Mouse (Mus musculus): Measurements from ENCODE around the gene Pate2. TPM values are rescaled to one million over a fixed set of nuclear protein-coding genes. Genes with fewer than 3 reads are reported as not detected.

The Pate2 gene
- polyA plus RNA-seq, 1 experiment from 2014 or later: 1.7 TPM

DNA sequence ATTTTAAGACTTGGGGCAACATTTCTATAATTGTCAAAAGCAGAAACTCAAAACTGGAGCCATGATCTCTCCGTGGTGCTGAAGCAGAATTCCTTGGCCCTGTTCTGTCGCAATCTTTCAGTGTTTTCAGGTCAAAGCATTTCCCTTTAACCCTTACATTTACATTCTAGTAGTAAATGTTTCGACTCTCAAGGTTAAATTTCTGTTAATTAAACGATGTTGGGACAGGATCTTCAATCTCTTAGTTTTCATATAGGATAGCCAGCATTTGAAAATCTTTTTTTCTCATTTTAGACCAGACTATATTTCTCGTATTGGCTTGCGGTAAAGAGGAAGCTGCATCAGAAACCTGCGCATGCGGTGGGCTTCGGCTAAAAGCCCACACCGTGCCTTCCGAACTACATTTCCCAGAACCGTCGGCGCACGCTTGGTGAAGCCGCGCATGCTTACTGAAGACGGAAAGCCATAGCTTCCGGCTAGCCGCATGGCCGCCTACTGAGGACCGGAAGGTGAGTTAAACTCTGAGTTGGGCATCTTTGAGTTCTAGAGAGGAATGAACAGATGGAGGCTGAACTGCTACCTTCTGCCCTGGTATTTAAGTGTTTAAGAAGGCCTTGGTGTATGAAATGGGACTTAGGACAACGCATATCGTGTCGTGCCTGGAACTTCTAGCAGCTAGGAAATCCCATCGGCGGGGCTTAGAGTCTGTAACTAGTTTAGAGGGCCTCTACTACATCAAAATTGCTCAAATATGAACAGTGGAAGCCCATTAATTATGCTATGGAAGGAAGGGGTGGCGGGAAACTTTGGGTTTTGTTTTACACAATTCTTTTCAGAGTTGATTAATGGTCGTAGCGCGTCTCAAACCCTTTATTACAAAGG lies 10.8 kb upstream of the Pate2 start:
- Histone ChIP-seq H3K9me3 (no peaks in the 10 kb centered on the region), H3K4me1 (peaks cover 13% of the 10 kb centered on the region), H3K9ac (peak overlapping the region; percentile 60), H3K27ac (peak overlapping the region; percentile 37; the same call in 1 of the 2 replicates), H3K4me2 (replicated peaks) (peak overlapping the region; percentile 92), H3K36me3 (peaks cover 15% of the 10 kb centered on the region), H3K4me3 (peak overlapping the region; percentile 68), H3K27me3 (replicated peaks) (no peaks in the 10 kb centered on the region)
- peak; percentile 93 for ATAC-seq (ENCODE audit: low FRiP score, low read depth)
- WGBS: 1% methylated on average over 31 of the region's 31 CpGs

GRCm38 (mm10) chr9:35561076-35561475 lies 9.0 kb upstream of the Pate2 start:
- H3K27ac ChIP-seq: no peak overlapping the region
- H3K9ac ChIP-seq: no peak overlapping the region
- peaks cover 13% of the 10 kb centered on the region for H3K4me1 ChIP-seq
- no peaks in the 10 kb centered on the region for H3K9me3 ChIP-seq
- H3K36me3 ChIP-seq: peaks cover 30% of the 10 kb centered on the region
- no peaks in the 10 kb centered on the region for H3K27me3 ChIP-seq (replicated peaks)
- H3K4me2 ChIP-seq (replicated peaks): no peak overlapping the region
- no peak for ATAC-seq (ENCODE audit: low FRiP score, low read depth)
- 96% methylated on average over 11 of the region's 11 CpGs for WGBS
- H3K4me3 ChIP-seq: no peak overlapping the region

GRCm38 (mm10) chr9:35561583-35561982 lies 8.5 kb upstream of the Pate2 start:
- Histone ChIP-seq H3K4me2 (replicated peaks) (no peak overlapping the region), H3K27ac (no peak overlapping the region), H3K9me3 (no peaks in the 10 kb centered on the region), H3K4me3 (no peak overlapping the region), H3K36me3 (peaks cover 30% of the 10 kb centered on the region), H3K9ac (no peak overlapping the region), H3K4me1 (peaks cover 13% of the 10 kb centered on the region), H3K27me3 (replicated peaks) (no peaks in the 10 kb centered on the region)
- no peak for ATAC-seq (ENCODE audit: low FRiP score, low read depth)
- WGBS: 95% methylated on average over 6 of the region's 6 CpGs

DNA sequence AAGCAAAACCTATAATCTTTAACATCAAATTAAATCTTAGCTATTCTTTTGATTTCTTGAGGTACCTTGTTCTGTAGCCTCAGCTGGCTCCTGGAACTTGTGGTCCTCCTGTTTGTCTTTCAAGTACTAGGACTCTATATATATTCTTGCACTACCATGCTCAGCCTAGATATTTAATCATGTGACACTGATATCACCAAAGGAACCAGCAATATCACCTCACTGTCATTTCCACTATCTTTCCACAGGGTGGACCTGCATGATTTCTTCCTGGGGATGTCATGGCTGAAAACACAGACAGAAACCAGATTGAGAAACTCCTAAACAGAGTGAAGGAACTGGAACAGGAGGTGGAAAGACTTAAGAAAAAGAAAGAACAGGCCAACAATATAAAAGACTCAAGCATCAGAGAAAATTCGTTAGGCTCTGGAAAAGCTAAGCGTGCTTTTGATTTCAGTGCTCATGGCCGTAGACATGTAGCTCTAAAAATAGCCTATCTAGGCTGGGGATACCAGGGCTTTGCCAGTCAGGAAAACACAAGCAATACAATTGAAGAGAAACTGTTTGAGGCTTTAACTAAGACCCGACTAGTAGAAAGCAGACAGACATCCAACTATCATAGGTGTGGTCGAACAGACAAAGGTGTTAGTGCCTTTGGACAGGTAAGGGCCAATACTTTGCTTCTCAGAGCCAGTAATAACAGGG lies 5.4 kb upstream of the Pate2 start:
- ATAC-seq (ENCODE audit: low FRiP score, low read depth): no peak
- no peak overlapping the region for H3K4me2 ChIP-seq (replicated peaks)
- peaks cover 35% of the 10 kb centered on the region for H3K36me3 ChIP-seq
- WGBS: 91% methylated on average over 5 of the region's 5 CpGs
- no peaks in the 10 kb centered on the region for H3K9me3 ChIP-seq
- H3K27me3 ChIP-seq (replicated peaks): no peaks in the 10 kb centered on the region
- no peak overlapping the region for H3K27ac ChIP-seq
- H3K4me1 ChIP-seq: peaks cover 13% of the 10 kb centered on the region
- H3K4me3 ChIP-seq: no peak overlapping the region
- H3K9ac ChIP-seq: no peak overlapping the region

GRCm38 (mm10) chr9:35567995-35568394 lies 2.1 kb upstream of the Pate2 start:
- no peak overlapping the region for H3K27ac ChIP-seq
- H3K9me3 ChIP-seq: no peaks in the 10 kb centered on the region
- no peaks in the 10 kb centered on the region for H3K27me3 ChIP-seq (replicated peaks)
- H3K9ac ChIP-seq: no peak overlapping the region
- peaks cover 20% of the 10 kb centered on the region for H3K36me3 ChIP-seq
- peaks cover 6% of the 10 kb centered on the region; the same call in 1 of the 2 replicates for H3K4me1 ChIP-seq
- no peak for ATAC-seq (ENCODE audit: low FRiP score, low read depth)
- H3K4me2 ChIP-seq (replicated peaks): no peak overlapping the region
- no peak overlapping the region for H3K4me3 ChIP-seq
- WGBS: 81% methylated on average over 3 of the region's 3 CpGs

GRCm38 (mm10) chr9:35570663-35571062 lies 579 bp downstream of the Pate2 start:
- H3K9me3 ChIP-seq: no peaks in the 10 kb centered on the region
- H3K4me3 ChIP-seq: peak overlapping the region; percentile 72
- peak overlapping the region; percentile 68 for H3K4me2 ChIP-seq (replicated peaks)
- H3K27me3 ChIP-seq (replicated peaks): peaks cover 6% of the 10 kb centered on the region
- peak; percentile 23 for ATAC-seq (ENCODE audit: low FRiP score, low read depth)
- peaks cover 8% of the 10 kb centered on the region for H3K36me3 ChIP-seq
- no peak overlapping the region for H3K27ac ChIP-seq
- 12% methylated on average over 5 of the region's 5 CpGs for WGBS
- peaks cover 6% of the 10 kb centered on the region for H3K4me1 ChIP-seq
- H3K9ac ChIP-seq: peak overlapping the region; percentile 61

GRCm38 (mm10) chr9:35574416-35574815 lies 4.3 kb downstream of the Pate2 start:
- Histone ChIP-seq H3K4me2 (replicated peaks) (peak overlapping the region; percentile 58), H3K4me3 (peak overlapping the region; percentile 34), H3K9me3 (no peaks in the 10 kb centered on the region), H3K27me3 (replicated peaks) (peaks cover 6% of the 10 kb centered on the region), H3K36me3 (no peaks in the 10 kb centered on the region), H3K4me1 (no peaks in the 10 kb centered on the region; the same call in 1 of the 2 replicates), H3K27ac (no peak overlapping the region), H3K9ac (peak overlapping the region; percentile 35; the same call in 1 of the 2 replicates)
- 3% methylated on average over 32 of the region's 32 CpGs for WGBS
- no peak for ATAC-seq (ENCODE audit: low FRiP score, low read depth)

- Histone ChIP-seq H3K27ac (no peak overlapping the region), H3K4me2 (replicated peaks) (no peak overlapping the region), H3K36me3 (no peaks in the 10 kb centered on the region), H3K27me3 (replicated peaks) (no peaks in the 10 kb centered on the region), H3K9me3 (no peaks in the 10 kb centered on the region), H3K4me1 (no peaks in the 10 kb centered on the region), H3K4me3 (no peak overlapping the region), H3K9ac (no peak overlapping the region)
- 88% methylated on average over 1 of the region's 1 CpGs for WGBS
- no peak for ATAC-seq (ENCODE audit: low FRiP score, low read depth)
Observed at GRCm38 (mm10) chr9:35587674-35588073, 17.6 kb downstream of the Pate2 start.

- Histone ChIP-seq H3K4me3 (no peak overlapping the region), H3K36me3 (no peaks in the 10 kb centered on the region), H3K9me3 (no peaks in the 10 kb centered on the region), H3K9ac (no peak overlapping the region), H3K27ac (no peak overlapping the region), H3K4me1 (no peaks in the 10 kb centered on the region), H3K4me2 (replicated peaks) (no peak overlapping the region), H3K27me3 (replicated peaks) (no peaks in the 10 kb centered on the region)
- ATAC-seq (ENCODE audit: low FRiP score, low read depth): no peak
- 13% methylated on average over 2 of the region's 2 CpGs for WGBS
Observed at GRCm38 (mm10) chr9:35592903-35593302, 22.8 kb downstream of the Pate2 start.

- H3K27ac ChIP-seq: no peak overlapping the region
- H3K4me2 ChIP-seq (replicated peaks): no peak overlapping the region
- no peak overlapping the region for H3K4me3 ChIP-seq
- no peaks in the 10 kb centered on the region for H3K27me3 ChIP-seq (replicated peaks)
- WGBS: 71% methylated on average over 8 of the region's 8 CpGs
- H3K36me3 ChIP-seq: no peaks in the 10 kb centered on the region
- no peak overlapping the region for H3K9ac ChIP-seq
- H3K9me3 ChIP-seq: no peaks in the 10 kb centered on the region
- no peak for ATAC-seq (ENCODE audit: low FRiP score, low read depth)
- no peaks in the 10 kb centered on the region for H3K4me1 ChIP-seq
Observed at GRCm38 (mm10) chr9:35607647-35608405, 37.7 kb downstream of the Pate2 start.

DNA sequence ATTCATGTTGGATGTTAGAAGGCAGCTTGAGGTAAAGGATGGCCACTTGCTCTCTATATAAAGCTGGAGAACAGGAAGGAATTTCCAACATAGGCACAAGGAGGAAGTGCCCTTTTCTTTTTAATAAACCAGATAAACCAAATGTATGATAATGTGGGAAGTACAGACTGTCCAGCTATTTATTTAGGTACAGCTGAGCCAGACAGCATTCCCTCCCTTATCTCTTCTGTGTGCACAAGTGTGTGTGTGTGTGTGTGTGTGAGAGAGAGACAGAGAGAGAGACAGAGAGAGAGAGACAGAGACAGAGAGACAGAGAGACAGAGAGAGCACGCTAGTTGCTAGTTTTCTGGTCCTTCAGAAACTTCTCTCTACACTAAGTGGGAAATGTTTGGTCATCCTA lies 41.8 kb downstream of the Pate2 start, which contains the start of gene Pate4:
Gene Pate4, minus strand, starts transcription at position 101 of the 400 bp plus-strand sequence.
- Histone ChIP-seq H3K4me2 (replicated peaks) (no peak within 1 kb of the TSS), H3K9ac (no peak within 1 kb of the TSS), H3K4me1 (no peaks in the 10 kb centered on the region), H3K27me3 (replicated peaks) (no peaks in the 10 kb centered on the region), H3K4me3 (no peak within 1 kb of the TSS), H3K36me3 (no peaks in the 10 kb centered on the region), H3K27ac (no peak within 1 kb of the TSS), H3K9me3 (no peaks in the 10 kb centered on the region)
- 81% methylated on average over 1 of the region's 1 CpGs for WGBS
- ATAC-seq (ENCODE audit: low FRiP score, low read depth): no peak

- WGBS: 35% methylated on average over 2 of the region's 2 CpGs
- no peaks in the 10 kb centered on the region for H3K27me3 ChIP-seq (replicated peaks)
- ATAC-seq (ENCODE audit: low FRiP score, low read depth): no peak
- H3K9me3 ChIP-seq: no peaks in the 10 kb centered on the region
- H3K27ac ChIP-seq: no peak overlapping the region
- no peak overlapping the region for H3K4me2 ChIP-seq (replicated peaks)
- H3K4me1 ChIP-seq: no peaks in the 10 kb centered on the region
- H3K36me3 ChIP-seq: no peaks in the 10 kb centered on the region
- H3K9ac ChIP-seq: no peak overlapping the region
- no peak overlapping the region for H3K4me3 ChIP-seq
Observed at GRCm38 (mm10) chr9:35614005-35614404, 43.9 kb downstream of the Pate2 start.

Data from neural tube, embryonic 12.5 days (tissue).